Mouse (Mus musculus): ENCODE data around the gene Plekhg2. TPM values are rescaled to one million over a fixed set of nuclear protein-coding genes. Genes with fewer than 3 reads are reported as not detected.
A peak's percentile ranks its signal among the peaks of the same experiment; 100 is the strongest.

Gene Plekhg2
- total RNA-seq, 2 experiments from 2014 or later = 6.2 to 9.7 TPM

DNA sequence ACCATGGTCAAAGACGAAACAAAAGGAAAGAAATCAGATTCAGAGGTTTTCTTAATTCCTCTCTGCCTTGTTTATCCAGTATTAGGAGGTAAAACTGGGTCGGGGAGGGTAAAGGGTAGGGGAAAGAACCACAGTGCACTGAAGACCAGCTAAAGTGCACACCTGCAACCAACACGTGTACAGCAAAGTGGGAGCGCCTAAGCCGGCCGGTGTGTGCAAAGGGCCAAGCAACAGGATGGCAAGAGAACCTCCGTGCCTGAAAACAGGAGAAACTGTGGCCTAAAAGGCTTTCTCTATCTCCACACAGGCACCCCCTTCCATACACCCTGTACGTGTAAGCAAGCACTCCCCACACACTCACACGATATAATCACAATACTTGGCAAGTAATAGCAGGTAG is 12.8 kb upstream of the Plekhg2 start:
- no peak for DNase-seq (ENCODE audit: low spot score in 2 of 2)
- intact Hi-C loops (cut with DNase I) = no loop called here

DNA sequence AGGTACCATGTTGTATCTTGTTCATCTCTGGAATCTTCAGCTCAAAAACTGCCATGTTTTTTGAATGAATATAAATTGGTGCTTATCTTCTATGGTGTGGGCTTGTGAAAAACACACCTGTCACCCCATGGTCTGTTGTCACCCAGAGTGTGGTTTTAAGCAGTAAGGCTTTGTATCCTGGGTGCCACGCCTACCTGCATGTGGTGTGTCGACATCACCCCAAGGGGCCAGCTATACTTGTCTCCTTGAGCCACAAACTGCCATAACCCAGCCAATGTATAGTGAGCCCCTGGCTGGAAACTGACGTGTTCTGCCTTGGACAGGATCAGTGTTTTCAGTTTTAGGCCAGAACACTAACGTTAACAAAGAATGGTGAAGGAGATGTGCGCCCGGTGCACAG is 11.8 kb upstream of the Plekhg2 start:
- intact Hi-C loops (cut with DNase I) = no loop called here
- DNase-seq (ENCODE audit: low spot score in 2 of 2) = no peak

DNA sequence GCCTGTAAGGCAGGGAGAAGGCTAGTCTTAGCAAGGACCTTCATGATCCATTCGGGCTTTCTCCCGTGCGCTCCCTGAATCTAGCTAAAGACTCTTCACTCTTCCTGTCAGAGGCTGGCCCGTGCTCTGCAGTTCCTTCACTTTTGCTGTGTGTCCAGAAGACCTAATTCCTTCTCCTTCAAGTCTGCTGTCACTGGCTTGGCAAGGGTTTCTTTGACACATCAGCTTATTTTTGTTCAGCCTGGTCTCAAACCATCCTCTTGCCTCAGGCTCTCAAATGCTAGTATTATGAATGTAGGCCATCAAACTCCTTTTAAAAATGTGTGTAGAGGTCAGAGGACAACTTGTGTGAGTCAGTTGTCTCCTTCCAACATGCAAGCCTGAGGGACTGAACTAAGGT is 11.2 kb upstream of the Plekhg2 start:
- DNase-seq (ENCODE audit: low spot score in 2 of 2) = no peak
- intact Hi-C loops (cut with DNase I) = no loop called here

DNA sequence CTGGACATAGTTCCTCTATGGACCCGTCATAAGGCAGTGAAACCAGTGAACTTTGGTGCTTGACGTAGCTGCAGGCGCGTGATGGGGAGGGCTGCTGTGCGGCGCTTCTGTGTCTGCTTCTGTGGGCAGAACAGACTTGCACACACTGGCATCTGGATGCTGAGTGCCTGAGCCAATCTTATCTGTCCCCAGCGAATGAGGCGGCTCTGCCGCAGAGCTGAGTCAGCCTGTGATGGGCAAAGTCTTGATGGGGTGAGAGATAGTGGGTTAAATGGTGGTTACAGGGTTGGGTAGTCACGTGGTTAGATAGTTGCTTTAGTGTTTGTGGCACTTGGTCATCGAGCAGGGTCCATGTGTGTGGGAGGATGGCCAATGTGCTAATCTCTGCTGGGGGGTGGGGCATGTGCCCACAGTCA is 10.6 kb upstream of the Plekhg2 start:
- peak; percentile 68 to 72 for DNase-seq (ENCODE audit: low spot score in 2 of 2)
- intact Hi-C loops (cut with DNase I) = no loop called here

DNA sequence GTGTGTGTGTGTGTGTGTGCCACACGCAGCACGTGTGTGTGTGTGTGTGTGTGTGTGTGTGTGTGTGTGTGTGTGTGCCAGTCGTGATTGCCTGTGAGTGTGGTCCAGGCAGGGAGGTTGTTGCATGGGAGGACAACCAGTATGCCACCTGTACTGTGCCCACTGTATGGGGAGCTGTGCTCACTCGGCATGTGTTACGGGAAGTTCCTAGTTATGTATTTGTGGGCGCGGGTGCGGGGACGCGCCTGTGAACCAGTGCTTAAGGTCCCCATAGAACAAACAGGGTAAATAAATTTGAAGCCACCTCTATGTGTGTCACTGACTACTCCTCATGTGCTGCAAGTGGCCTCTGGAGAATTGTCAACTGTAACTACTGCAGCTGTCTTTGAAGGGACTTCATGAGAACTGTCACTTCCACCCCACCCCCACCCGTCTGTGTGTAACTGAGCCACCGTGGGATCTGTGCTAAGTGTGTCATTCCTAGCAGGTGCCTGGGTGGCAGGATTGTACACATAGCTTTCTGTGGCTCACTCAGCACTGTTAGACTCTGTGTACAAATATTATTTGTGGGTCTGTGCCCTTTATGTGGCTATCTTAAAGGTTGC is 10.1 kb upstream of the Plekhg2 start:
- intact Hi-C loops (cut with DNase I) = no loop called here
- DNase-seq (ENCODE audit: low spot score in 2 of 2) = no peak

DNA sequence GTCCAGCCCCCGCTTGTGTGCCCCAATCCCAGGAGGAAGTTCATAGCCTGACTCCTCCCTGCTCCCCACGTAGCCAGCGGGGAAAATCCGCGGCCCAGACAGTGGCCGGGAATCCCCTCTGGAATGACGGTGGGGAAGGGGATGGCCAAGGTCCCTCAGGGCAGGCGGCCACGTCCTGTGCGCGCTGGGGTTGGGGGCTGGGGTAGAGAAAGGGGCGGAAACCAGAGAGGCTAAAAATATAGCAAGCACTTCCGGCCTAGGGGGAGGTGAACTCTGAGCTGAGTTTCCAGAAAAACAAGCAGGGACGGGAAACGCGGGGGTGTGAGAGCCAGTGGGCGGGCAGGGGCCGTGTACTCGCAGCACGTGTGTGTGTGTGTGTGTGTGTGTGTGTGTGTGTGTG is 9.5 kb upstream of the Plekhg2 start:
- DNase-seq (ENCODE audit: low spot score in 2 of 2) = peak; percentile 39 to 40
- intact Hi-C loops (cut with DNase I) = no loop called here

DNA sequence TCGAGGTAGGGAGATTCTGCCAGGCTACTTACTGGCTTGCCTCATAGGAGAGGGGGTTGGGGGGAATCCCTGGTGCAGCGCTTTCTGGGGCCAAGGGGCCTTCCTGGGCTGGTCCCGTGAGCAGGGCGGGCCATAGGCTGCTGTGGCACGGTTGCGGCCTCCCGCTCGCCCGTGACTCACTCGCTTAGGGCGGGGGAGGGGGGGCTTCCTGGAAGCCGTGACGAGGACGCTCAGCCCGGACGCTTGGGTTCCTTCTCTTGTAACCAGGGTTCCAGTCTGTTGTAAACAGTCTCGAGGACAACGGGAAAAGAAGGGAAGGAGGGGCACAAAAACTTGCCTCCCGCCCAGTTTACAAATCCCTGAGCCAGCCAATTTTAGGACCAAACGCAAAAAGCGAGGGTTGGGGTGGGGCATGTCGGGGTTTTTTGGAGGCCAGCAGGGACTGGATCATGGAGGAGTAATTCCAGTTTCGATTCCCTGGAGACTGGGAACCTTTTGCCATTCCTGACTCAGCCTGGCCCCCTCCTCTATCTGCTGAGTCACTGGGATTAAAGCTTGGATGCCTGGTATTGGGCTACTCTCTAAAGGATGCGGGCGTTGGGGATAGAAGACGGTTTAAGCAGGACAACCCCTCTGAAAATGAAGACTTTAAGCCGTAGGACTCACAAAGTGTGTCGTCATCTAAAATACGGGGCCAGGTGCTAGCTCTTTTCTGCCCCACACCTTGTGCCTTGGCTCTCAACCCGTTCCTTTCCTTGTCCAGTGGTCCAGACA is 8.8 kb upstream of the Plekhg2 start:
- no peak for DNase-seq (ENCODE audit: low spot score in 2 of 2)
- intact Hi-C loops (cut with DNase I) = no loop called here

DNA sequence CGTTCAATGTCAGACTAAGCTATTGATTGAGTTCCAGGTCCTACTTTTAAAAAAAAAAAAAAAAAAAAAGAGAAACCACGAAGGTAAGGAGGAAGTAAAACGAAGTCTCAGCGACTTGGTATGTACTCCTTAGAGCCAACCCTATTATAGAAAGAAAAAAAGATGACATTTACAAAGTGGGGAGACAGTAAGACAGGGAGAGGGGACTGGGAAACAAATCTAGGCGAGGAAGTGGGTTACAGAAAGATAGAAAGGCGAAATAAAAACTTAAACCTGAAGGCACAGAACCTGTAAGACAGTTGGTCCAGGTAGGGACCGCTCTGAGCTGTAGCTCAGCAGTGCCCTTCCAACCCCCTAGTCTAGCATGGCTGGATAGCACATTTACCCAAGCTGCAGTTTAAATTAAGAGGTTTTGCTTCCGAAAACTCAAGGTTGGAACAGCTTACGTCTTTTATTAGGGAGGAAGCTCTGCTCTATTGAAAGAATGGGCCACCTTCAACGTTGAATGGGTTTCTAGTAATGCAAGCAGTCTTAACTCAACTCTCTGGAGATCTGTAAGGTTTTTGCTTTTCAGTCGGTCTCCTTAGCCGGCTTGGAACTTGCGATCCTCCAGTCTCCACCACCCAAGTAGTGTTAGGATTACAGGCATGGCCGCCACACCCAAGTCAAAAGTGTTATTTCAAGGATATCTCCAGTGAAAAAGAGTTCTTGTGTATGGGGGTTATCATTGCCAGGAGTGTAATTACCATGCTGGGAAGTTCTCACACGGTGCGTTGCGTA is 8.0 kb upstream of the Plekhg2 start, which contains the start of gene Zfp36:
TSS of gene Zfp36 (minus strand) at position 17 of the 780 bp plus-strand sequence.
- no peak for DNase-seq (ENCODE audit: low spot score in 2 of 2)
- intact Hi-C loops (cut with DNase I) = no loop called here

DNA sequence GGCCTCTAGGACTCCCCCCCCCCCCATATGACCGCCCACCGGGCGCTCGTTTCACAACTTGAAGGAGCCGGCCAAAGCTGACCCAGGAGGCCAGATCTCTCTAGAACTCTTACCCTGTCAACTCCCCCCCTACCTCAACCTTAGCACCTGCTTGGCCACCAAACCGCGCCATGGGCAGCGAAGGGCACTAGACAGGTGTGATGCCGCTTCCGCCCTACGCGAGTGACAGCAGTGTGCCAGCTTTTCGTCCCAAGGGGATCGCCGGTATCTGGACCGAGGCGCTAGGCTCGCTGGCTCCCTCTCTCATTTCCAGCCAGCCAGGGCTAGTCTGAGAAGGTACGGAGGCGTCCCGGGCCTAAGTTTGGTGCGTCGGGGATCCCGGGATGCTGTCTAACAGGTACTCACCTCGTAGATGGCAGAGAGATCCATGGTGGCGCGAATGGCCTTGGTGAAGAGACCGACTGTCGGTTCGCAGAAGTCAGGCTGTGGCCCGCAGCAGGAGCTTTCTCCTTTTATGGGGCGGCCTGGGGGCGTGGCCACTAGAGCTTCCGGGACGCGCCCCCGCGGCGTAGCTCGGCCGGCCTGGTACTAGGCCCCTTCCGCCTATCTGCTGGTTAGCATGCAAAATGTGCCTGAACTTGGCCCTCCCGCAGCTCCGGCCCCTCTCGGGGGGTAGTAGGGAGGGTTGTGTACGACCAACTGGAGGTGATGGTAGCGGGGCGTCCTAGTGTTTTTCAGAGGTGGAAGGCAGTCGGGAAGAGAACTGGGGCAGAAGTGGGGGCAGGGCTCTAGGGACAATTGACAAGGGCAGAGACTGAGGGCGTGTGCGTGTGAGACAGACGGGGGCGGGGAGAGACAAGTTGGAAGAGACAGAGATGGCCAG is 6.6 kb upstream of the Plekhg2 start:
- peak; percentile 78 to 79 for DNase-seq (ENCODE audit: low spot score in 2 of 2)
- intact Hi-C loops (cut with DNase I) = no loop called here

DNA sequence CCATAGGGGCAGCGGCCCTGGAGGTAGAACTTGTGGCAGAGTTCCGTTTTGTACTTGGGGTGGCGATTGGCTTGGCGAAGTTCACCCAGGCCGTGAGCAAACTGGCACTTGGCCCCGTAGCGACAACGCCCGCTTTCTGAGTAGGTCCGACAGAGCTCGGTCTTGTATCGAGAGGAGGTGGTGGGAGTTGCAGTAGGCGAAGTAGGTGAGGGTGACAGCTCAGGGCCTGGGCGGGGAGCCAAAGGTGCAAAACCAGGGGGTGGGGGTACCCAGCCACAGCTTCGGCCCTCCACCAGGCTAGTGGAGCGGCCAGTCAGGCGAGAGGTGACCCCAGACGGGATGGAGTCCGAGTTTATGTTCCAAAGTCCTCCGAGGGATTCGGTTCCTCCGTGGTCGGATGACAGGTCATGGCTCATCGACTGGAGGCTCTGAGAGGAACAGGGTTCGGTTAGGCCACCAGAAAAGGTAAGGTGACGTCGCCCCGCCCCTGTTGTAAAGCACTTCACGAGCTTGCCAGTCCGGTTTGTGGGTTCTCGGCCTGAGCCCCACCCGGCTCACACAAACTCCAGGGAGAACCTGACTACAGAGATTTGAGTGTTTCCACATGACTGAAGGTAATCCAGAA is 5.8 kb upstream of the Plekhg2 start:
- DNase-seq (ENCODE audit: low spot score in 2 of 2) = no peak
- intact Hi-C loops (cut with DNase I) = no loop called here

DNA sequence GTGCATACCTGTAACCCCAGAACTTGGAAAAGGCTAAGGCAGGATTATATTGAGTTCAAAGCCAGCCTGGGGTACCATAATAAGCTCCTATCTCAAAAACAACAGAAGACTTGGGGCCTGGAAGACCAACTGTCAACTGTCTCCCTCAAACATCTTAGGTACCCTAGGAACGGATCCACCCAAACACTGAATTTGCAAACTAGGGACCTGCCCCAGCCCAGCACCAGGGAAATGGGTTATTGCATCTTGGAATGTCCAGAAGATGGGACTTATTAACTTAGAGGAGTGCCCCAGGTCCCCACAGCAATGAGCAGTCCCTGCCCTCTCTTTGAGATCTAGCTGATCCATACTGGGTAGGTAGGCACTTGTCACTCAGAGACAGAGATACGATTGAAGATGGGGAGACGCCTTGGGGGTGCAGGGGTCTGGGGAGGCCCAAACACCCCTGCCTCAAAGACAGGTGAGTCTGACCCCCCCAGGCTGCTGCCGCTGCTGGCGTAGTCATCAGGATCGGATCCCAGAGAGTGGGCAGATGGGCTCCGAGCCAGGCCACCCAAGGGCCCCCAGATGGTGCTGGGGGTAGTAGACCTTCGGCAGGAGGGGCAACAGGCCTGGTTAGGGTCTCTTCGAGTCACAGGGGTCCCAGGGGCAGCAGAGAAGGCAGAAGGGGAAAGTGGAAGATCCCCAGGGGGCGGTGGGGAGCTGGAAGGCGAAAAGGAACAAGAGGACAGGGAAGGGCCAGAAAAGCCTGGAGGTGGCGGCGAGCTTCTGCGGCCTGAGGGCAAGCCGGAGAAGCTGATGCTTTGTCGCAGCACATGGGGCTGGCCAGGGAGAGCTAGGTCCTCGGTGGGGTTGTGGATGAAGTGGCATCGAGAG is 5.0 kb upstream of the Plekhg2 start:
- DNase-seq (ENCODE audit: low spot score in 2 of 2) = no peak
- intact Hi-C loops (cut with DNase I) = no loop called here

DNA sequence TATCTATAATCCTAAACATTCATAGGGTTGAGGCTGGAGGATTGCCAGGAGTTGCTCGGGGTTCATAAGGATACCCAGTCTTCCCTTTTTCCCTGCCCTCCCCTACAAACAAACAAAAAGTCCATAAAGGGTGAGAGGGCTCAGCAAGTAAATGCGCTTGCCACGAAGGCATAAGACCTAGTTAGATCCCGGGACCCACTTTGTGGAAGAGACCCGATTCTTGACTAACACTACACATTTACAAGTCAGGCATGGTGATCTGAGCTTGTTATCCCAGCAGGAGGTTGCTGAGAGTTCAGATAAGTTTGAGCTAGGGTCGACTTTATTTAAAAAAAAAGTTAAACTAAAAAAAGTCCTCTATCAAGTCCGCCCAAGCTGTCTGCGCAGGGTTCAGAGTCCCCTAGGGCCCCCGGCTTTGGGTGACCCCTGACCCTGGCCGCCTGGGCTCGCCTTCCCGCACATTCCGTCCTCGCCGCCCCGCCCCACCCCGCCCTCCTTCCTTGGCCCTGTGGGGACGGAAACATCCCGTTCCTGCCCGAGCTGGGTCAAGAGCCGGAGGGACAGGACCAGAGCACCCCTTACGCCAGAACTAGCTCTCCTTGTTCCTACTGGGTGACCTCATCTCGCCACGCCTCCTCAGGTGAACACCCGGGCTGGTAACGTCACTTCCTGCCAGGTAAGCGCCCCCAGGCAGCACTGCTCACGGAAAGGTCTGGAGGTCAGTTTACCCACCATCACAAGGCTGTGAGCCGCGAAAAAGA is 3.8 kb upstream of the Plekhg2 start:
- no peak for DNase-seq (ENCODE audit: low spot score in 2 of 2)
- intact Hi-C loops (cut with DNase I) = no loop called here

DNA sequence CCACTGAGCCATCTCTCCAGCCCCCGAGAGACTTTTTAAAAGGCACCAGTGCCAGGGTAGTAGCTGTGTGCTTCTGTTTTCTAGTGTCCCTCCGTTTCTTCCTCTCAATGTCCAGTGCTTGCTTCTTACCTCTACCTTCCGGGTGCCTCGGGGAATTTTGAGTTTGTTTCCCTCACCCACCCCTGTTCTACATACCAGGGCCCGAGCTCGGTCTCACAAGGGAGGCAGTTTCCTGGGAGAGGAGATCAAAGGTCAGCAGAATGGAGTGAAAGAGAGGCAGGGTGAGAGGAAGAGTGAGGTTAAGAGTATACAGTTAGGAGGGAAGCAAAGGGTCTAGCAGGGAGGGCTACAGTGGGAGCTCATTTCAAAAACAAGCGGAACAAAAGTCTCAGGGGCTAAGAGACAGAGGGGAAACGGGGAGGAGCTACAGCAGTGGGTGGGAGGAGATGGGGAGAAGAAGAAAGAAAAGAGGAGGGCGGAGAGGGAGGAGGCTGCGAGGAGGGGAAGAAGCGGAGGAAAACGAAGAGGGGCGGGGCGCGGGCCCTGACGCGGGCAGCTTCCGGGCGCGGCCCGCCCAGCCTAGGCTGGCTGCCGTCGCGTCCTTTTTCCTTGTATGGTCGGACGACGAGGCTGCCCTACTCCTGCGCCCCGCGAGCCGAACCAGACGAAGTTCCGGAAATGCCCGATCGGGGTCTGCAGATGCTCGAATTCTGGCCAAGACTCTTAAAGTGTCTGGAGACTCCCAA is 3.0 kb upstream of the Plekhg2 start:
- DNase-seq (ENCODE audit: low spot score in 2 of 2) = peak; percentile 71 to 73
- intact Hi-C loops (cut with DNase I) = no loop called here

DNA sequence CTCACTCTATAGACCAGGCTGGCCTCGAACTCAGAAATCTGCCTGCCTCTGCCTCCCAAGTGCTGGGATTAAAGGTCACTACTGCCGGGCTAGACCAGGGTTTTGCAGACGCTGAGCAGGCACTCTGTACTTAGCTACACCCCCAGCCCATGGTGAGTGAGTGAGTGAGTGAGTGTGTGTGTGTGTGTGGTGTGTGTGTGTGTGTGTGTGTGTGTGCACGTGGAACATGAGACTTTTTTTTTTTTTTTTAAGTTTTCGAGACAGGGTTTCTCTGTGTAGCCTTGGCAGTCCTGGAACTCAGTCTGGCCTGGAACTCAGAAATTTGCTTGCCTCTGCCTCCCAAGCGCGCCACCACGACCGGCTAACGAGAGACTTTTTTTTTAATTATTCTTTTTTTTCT is 2.2 kb upstream of the Plekhg2 start:
- no peak for DNase-seq (ENCODE audit: low spot score in 2 of 2)
- intact Hi-C loops (cut with DNase I) = no loop called here

DNA sequence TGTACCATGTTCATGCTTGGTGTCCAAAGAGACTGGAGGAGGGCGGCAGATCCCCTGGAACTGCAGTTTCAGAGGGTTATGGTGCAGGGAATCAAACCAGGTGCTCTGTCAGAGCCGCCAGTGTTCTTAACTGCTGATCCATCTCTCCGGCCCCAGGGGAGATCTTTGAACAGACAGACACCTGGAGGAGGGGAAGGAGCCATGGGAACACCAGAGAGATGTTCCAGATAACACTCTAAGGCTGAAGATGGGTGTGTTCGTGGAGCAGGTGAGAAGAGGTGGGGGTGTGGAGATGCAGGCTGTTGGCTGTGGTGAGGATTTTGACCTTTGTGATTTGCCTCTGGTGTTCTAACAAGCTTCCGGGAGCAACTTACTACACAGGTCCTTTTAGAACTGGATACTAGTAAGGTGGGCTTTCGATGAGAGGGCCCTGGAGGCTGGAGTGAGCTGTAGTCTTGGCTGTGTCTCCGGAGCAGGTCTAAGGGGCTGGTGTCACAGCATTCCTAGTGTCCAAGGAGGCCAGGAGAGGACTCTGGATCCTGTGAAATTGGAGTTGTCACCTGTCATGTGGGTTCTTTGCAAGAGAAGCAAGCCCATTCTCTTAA is 1.6 kb upstream of the Plekhg2 start:
- intact Hi-C loops (cut with DNase I) = loop anchor here (1.0 kb wide), 1 partner anchor 12 kb away; no protein-coding TSS in a partner anchor
- DNase-seq (ENCODE audit: low spot score in 2 of 2) = no peak

DNA sequence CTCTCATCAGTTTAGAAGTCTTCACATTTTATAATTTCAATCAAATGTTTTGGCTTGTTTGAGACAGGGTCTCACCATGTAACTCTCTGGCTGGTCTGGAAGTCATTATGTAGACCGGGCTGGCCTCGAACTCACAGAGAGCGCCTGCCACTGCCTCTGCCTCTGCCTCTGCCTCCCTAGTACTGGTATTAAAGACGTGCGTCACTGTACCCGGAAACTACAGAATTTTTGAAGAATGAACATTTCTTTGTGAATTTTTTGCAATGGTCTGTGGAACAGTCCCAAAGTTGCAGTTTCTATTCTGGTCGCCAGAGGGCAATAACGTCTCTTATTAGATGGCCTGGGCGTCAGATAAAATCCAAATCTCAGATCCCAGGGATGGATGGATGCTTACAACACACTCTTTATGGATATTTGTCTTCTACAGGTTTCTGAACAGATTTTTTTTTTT is 757 bp upstream of the Plekhg2 start:
- peak; percentile 50 to 67 for DNase-seq (ENCODE audit: low spot score in 2 of 2)
- intact Hi-C loops (cut with DNase I) = loop anchor here (1.0 kb wide), 1 partner anchor 13 kb away; no protein-coding TSS in a partner anchor

All from left cerebral cortex, postnatal 36 days (tissue).